Comparison of ENCODE assay signal across 26 mouse cellular contexts in genomic region chr2:70806020-70806419, GRCm38 (mm10). TPM values are rescaled to one million over a fixed set of nuclear protein-coding genes. Genes with fewer than 3 reads are reported as not detected.
A peak's percentile ranks its signal among the peaks of the same experiment; 100 is the strongest.
DNase-seq lines count a peak whose midpoint lies in the region; ATAC-seq lines count a peak whose summit lies in the region.
"Had no signal": no experiment of that assay in that cellular context is flagged by ENCODE, and none has a peak within 500 bp of the region (broad histone marks: within the 10 kb centered on the region; RNA-seq: fewer than 3 reads in every experiment).

No protein-coding gene starts in this region.

- H3K4me2 ChIP-seq in midbrain, embryonic 11.5 days, result no peak overlapping the region
- no peak overlapping the region for H3K4me2 ChIP-seq in midbrain, embryonic 13.5 days (replicated peaks)
- H3K4me2 ChIP-seq: embryonic facial prominence, embryonic 12.5 days; forebrain, embryonic 13.5 days; forebrain, embryonic 15.5 days had no signal

- no peaks in the 10 kb centered on the region for H3K4me1 ChIP-seq in midbrain, embryonic 11.5 days (ENCODE audit: control insufficient read depth, insufficient read depth, low read length)
- H3K4me1 ChIP-seq in midbrain, embryonic 13.5 days (replicated peaks), result peaks cover 3% of the 10 kb centered on the region; the same call in 1 of the 2 replicates
- H3K4me1 ChIP-seq: embryonic facial prominence, embryonic 12.5 days; forebrain, embryonic 13.5 days had no signal

- DNase-seq in midbrain, embryonic 11.5 days (ENCODE audit: low spot score, missing footprints), result peak; percentile 39
- DNase-seq in ES-CJ7 (ENCODE audit: low read depth, low spot score) (peak; percentile 93), R1 (ENCODE audit: low read depth, low spot score) (peak; percentile 94)
- DNase-seq in kidney, postnatal 25 days, result no peak
- DNase-seq in spleen, adult 18-20 months, result no peak
- DNase-seq in gastrocnemius, postnatal 4 days (ENCODE audit: low spot score in 2 of 2), result no peak
- DNase-seq: adrenal gland, adult 8-10 months; adrenal gland, postnatal 14 days; adrenal gland, postnatal 36 days; B cell, adult 2 months; cerebellum, adult 11-12 months; cerebellum, adult 2 months; cerebellum, adult 9-10 months; cerebellum, postnatal 10 days; cerebellum, postnatal 25 days; forebrain, postnatal 0 days had no signal

- no peaks in the 10 kb centered on the region for H3K27me3 ChIP-seq in midbrain, embryonic 11.5 days (ENCODE audit: control insufficient read depth, insufficient read depth, low read length)
- no peaks in the 10 kb centered on the region for H3K27me3 ChIP-seq in midbrain, embryonic 13.5 days
- H3K27me3 ChIP-seq: CH12.LX; embryonic facial prominence, embryonic 12.5 days; forebrain, embryonic 13.5 days; forebrain, embryonic 15.5 days; Patski had no signal

- H3K9ac ChIP-seq in midbrain, embryonic 11.5 days (ENCODE audit: low read length), result no peak overlapping the region
- H3K9ac ChIP-seq in midbrain, embryonic 13.5 days (replicated peaks), result no peak overlapping the region
- H3K9ac ChIP-seq: embryonic facial prominence, embryonic 12.5 days; forebrain, embryonic 13.5 days; forebrain, embryonic 15.5 days; forebrain, postnatal 0 days had no signal

- H3K27ac ChIP-seq in midbrain, embryonic 11.5 days (ENCODE audit: low read depth, low read length), result no peak overlapping the region
- H3K27ac ChIP-seq in midbrain, embryonic 13.5 days, result no peak overlapping the region
- H3K27ac ChIP-seq: embryonic facial prominence, embryonic 10.5 days; embryonic facial prominence, embryonic 12.5 days; forebrain, embryonic 13.5 days; forebrain, embryonic 15.5 days had no signal

- no peak for ATAC-seq in midbrain, embryonic 11.5 days (ENCODE audit: low FRiP score)
- ATAC-seq in midbrain, embryonic 13.5 days, result no peak
- ATAC-seq: activated CD4-positive, CD25-positive, alpha-beta regulatory T cell, adult 4 months; CD4-positive, CD25-positive, alpha-beta regulatory T cell, adult 4 months; forebrain, embryonic 13.5 days; forebrain, embryonic 15.5 days; forebrain, postnatal 0 days; Patski had no signal

- H3K9me3 ChIP-seq in midbrain, embryonic 11.5 days (ENCODE audit: control insufficient read depth, low read length), result no peaks in the 10 kb centered on the region
- H3K9me3 ChIP-seq in midbrain, embryonic 13.5 days, result no peaks in the 10 kb centered on the region
- H3K9me3 ChIP-seq: embryonic facial prominence, embryonic 10.5 days; forebrain, embryonic 13.5 days; forebrain, embryonic 15.5 days; G1E had no signal

- no peak overlapping the region for H3K4me3 ChIP-seq in midbrain, embryonic 11.5 days (ENCODE audit: low read depth, low read length)
- no peak overlapping the region for H3K4me3 ChIP-seq in midbrain, embryonic 13.5 days (replicated peaks)
- H3K4me3 ChIP-seq: embryonic facial prominence, embryonic 10.5 days; embryonic facial prominence, embryonic 12.5 days; forebrain, embryonic 13.5 days; forebrain, embryonic 15.5 days had no signal

- WGBS in midbrain, embryonic 11.5 days, result 91% methylated on average over 5 of the region's 5 CpGs
- WGBS in midbrain, embryonic 13.5 days, result 84% methylated on average over 5 of the region's 5 CpGs

- H3K36me3 ChIP-seq in midbrain, embryonic 11.5 days (ENCODE audit: control insufficient read depth, insufficient read depth, low read length), result no peaks in the 10 kb centered on the region
- H3K36me3 ChIP-seq in midbrain, embryonic 13.5 days, result no peaks in the 10 kb centered on the region; the same call in 1 of the 2 replicates

RNA-seq across cellular contexts. Expression of gene Tlk1, which starts 19.5 kb away (rescaled TPM):
- polyA plus RNA-seq in midbrain, embryonic 11.5 days (2014; fragmentation: Nextera tagmentation; extraction: Ambion mirVana), result 44.6 and 45.2 TPM in 2 replicates
- 25.5 and 26.2 TPM in 2 replicates for polyA plus RNA-seq in midbrain, embryonic 13.5 days (2015; fragmentation: Nextera tagmentation; extraction: Ambion mirVana)
- 10 to 100 TPM; 43.4 to 52.1 TPM for total RNA-seq in gastrocnemius, postnatal 4 days (2021)

Comparison
In these comparisons a context has a peak if more than half of its experiments do, and no peak if none do; other contexts are left out.
1. DNase-seq: peak in midbrain, embryonic 11.5 days (single experiment), ES-CJ7 (single experiment) and R1 (single experiment); none in kidney, postnatal 25 days (0 of 2), spleen, adult 18-20 months (0 of 2) and gastrocnemius, postnatal 4 days (0 of 2).